Mouse (Mus musculus) testis, adult 2 months (tissue): ENCODE measurements around the gene Ago1.

ENCODE experiments used
- CTCF ChIP-seq: fragments of 200-500 bp; IDR thresholded peaks from 2 replicates; pipeline ENCODE4 v1.5.1; 2012; ENCODE audit warnings: low read depth, mild to moderate bottlenecking, inconsistent platforms, low read length, moderate library complexity; ENCODE audit not compliant: control insufficient read depth, insufficient read depth, insufficient replicate concordance
- POLR2A ChIP-seq: fragments of 200-500 bp; IDR thresholded peaks from 2 replicates; pipeline ENCODE4 v1.6.1; 2012; ENCODE audit warnings: low read depth, mild to moderate bottlenecking, inconsistent platforms, low read length, moderate library complexity; ENCODE audit not compliant: control insufficient read depth

DNA sequence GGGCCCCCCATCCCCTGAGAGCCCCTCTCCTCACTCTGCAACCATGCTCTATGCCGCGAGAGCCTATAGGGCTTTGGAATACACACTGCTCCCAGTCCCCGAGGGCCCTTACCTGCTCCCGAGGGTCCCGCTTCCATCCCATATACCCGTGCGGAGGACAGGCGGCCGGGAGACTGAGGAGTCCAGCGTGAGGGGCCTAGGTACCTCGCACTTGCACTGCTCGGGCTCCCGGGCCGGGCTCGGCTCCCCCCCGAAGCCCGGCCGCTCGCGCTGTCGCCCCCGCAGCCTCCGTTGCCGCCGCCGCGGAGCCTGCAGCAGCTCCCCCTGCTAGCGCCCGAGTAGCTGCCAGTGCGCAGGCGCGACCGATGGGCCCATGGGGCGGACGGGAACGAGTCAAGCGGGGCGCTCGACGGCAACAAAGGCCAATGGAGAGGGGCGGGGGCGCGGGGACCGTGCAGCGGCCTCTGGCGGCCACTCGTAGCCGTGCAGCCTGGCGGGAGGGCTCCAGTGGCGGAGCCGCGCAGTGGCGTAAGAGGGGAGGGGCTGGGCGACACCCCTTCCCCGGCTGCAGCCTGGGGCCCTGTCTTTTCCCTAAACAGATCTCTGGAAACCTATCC is at the start of gene Ago1:
- TF ChIP-seq CTCF (peak; percentile 88), POLR2A (peak; percentile 50; the same call in 1 of the 2 replicates)
